Mouse (Mus musculus) intestine, postnatal 0 days (tissue): ENCODE results near the gene Cops7a. TPM values are rescaled to one million over a fixed set of nuclear protein-coding genes. Genes with fewer than 3 reads are reported as not detected.

Experiments used
- ATAC-seq: fragments of 200-750 bp; cut with Nextera tagmentation; 2 replicates; pipeline ENCODE4 v1.8.0; 2017; ENCODE audit warnings: mild to moderate bottlenecking, moderate TSS enrichment, moderate library complexity
- H3K27ac ChIP-seq: fragments of 300-500 bp; sonication (generic); 2 replicates; pipeline ENCODE4 v1.5.1; 2014; ENCODE audit warnings: mild to moderate bottlenecking, low read depth, low read length, moderate library complexity
- H3K27me3 ChIP-seq: fragments of 300-500 bp; sonication (generic); replicated peaks from 2 replicates; pipeline ENCODE4 v1.6.1; 2014; ENCODE audit warnings: low read length, mixed read lengths; ENCODE audit not compliant: control insufficient read depth, insufficient read depth
- H3K36me3 ChIP-seq: fragments of 300-500 bp; sonication (generic); 2 replicates; pipeline ENCODE4 v1.6.1; 2014; ENCODE audit warnings: mild to moderate bottlenecking, moderate library complexity; ENCODE audit not compliant: control insufficient read depth, insufficient read depth
- H3K4me1 ChIP-seq: fragments of 300-500 bp; sonication (generic); replicated peaks from 2 replicates; pipeline ENCODE4 v1.6.1; 2014; ENCODE audit warnings: antibody characterized with exemption, low read length, mixed read lengths; ENCODE audit not compliant: control insufficient read depth, insufficient read depth
- H3K4me2 ChIP-seq: fragments of 300-500 bp; sonication (generic); replicated peaks from 2 replicates; pipeline ENCODE4 v1.6.1; 2014; ENCODE audit warnings: low read depth, mild to moderate bottlenecking, moderate library complexity
- H3K4me3 ChIP-seq: fragments of 300-500 bp; sonication (generic); 2 replicates; pipeline ENCODE4 v1.5.1; 2014; ENCODE audit warnings: low read depth, low read length
- H3K9ac ChIP-seq: fragments of 300-500 bp; sonication (generic); 2 replicates; pipeline ENCODE4 v1.6.1; 2014; ENCODE audit warnings: mild to moderate bottlenecking, low read depth, low read length
- H3K9me3 ChIP-seq: fragments of 300-500 bp; sonication (generic); 2 replicates; pipeline ENCODE4 v1.6.1; 2016; ENCODE audit warnings: mixed run types; ENCODE audit not compliant: control insufficient read depth
- CTCF ChIP-seq: sonication (generic); IDR thresholded peaks from 2 replicates; pipeline ENCODE4 v1.5.1; 2016; ENCODE audit warnings: low read depth, mild to moderate bottlenecking, control low read depth, antibody characterized with exemption, moderate library complexity
- WGBS: fragments of 180-500 bp; shearing (Covaris S2); extraction: QIAGEN DNeasy Blood & Tissue Kit; methylation state at CpG from one replicate; pipeline ENCODE4 v1.1.7; 2014; 5-methylcytosine and 5-hydroxymethylcytosine counted together
- polyA plus RNA-seq: library from polyadenylated mRNA; unstranded; fragments of >200 nt; fragmentation: Nextera tagmentation; extraction: Ambion mirVana; gene quantifications from 2 replicates; pipeline ENCODE4 v1.2.1, GENCODE M21; 2015

The Cops7a gene
- polyA plus RNA-seq, 1 experiment from 2014 or later: 110 TPM

DNA sequence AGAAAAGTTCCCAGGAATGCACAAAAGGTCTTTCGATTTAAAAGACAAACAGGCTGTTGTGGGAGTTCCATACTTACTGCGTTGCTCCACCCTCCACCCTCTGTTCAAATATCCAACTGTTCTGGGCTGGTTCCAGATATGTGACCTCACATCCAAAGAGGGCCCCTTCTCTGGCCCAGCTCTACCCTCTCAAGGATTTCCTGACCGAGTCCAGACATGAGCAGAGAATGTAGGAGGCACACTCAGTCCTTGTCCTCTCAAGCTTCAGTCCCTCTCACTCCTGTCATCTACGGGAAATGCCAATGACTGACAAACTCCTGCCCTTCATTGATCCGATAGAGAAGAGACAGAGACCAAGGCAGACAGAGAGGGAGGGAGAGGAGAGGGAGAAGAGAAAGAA is 39.4 kb downstream of the Cops7a start:
- Histone ChIP-seq H3K36me3 (no peaks in the 10 kb centered on the region), H3K9ac (0 out of 2 replicates have a peak overlapping the region, but pooled peaks have one; percentile 37), H3K4me1 (peaks cover 8% of the 10 kb centered on the region; the same call in 1 of the 2 replicates), H3K4me3 (no peak overlapping the region), H3K9me3 (no peaks in the 10 kb centered on the region), H3K27ac (peak overlapping the region; percentile 74), H3K27me3 (no peaks in the 10 kb centered on the region), H3K4me2 (peak overlapping the region; percentile 53)
- no peak for TF ChIP-seq CTCF
- ATAC-seq: 0 out of 2 replicates have a peak, but pooled peaks have one; percentile 11
- 14% methylated on average over 5 of the region's 5 CpGs for WGBS

DNA sequence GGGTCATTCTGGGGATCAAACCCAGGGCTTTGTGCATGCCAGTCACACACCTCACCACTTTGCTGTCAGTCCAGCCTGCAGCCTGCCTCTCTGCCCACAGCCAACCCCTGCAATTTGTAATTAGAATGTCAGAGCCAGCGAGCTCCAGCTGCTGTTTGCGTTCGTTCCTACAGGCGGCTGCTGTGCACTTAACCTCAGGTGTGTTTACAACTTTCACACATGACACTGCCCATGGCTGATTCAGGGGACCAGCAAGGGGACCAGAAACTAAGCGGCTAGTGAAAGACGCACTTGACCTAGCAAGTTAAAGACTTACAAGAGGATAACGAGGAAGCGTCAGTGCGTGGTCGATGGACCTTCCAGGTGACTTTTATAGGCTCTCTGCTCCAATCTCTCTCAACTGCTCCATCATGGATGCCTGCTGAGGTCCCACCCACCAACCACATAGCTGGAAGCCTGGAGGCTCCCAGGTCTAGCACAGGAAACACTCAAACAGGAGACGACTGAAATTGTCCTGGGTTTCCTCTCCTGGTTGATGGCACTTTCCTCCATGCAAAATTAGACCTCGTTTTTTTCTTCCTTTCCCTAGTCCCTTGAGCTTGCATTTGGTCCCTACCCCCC is 40.1 kb downstream of the Cops7a start:
- H3K4me2 ChIP-seq: peak overlapping the region; percentile 53
- 12% methylated on average over 12 of the region's 12 CpGs for WGBS
- H3K4me3 ChIP-seq: no peak overlapping the region
- H3K36me3 ChIP-seq: no peaks in the 10 kb centered on the region
- H3K9ac ChIP-seq: 0 out of 2 replicates have a peak overlapping the region, but pooled peaks have one; percentile 37
- no peaks in the 10 kb centered on the region for H3K9me3 ChIP-seq
- H3K4me1 ChIP-seq: peaks cover 8% of the 10 kb centered on the region; the same call in 1 of the 2 replicates
- H3K27me3 ChIP-seq: no peaks in the 10 kb centered on the region
- peak; percentile 44 for ATAC-seq
- TF ChIP-seq CTCF: peak; percentile 56
- H3K27ac ChIP-seq: peak overlapping the region; percentile 68

DNA sequence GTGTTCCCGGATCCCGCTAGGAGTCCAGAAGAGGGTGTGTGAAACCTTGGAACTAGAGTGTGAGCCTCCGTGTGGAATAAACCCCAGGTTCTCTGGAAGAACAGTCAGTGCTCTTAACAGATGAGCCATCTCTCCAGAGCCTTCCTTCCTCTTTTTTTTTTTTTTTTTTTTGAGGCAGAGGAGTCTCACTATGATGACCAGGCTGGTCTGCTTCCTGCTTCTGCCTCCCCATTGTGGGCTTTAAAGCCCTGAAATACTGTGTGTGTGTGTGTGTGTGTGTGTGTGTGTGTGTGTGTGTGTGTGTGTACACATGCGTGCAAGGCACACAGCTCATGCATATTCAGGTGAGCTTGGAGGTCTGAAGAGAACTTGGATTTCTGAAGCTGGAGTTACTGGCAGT is 43.8 kb downstream of the Cops7a start:
- Histone ChIP-seq H3K27ac (0 out of 2 replicates have a peak overlapping the region, but pooled peaks have one; percentile 46), H3K4me3 (no peak overlapping the region), H3K4me2 (no peak overlapping the region), H3K9ac (no peak overlapping the region), H3K9me3 (no peaks in the 10 kb centered on the region), H3K27me3 (no peaks in the 10 kb centered on the region), H3K36me3 (no peaks in the 10 kb centered on the region), H3K4me1 (peaks cover 8% of the 10 kb centered on the region; the same call in 1 of the 2 replicates)
- ATAC-seq: no peak
- no peak for TF ChIP-seq CTCF
- 69% methylated on average over 4 of the region's 4 CpGs for WGBS

DNA sequence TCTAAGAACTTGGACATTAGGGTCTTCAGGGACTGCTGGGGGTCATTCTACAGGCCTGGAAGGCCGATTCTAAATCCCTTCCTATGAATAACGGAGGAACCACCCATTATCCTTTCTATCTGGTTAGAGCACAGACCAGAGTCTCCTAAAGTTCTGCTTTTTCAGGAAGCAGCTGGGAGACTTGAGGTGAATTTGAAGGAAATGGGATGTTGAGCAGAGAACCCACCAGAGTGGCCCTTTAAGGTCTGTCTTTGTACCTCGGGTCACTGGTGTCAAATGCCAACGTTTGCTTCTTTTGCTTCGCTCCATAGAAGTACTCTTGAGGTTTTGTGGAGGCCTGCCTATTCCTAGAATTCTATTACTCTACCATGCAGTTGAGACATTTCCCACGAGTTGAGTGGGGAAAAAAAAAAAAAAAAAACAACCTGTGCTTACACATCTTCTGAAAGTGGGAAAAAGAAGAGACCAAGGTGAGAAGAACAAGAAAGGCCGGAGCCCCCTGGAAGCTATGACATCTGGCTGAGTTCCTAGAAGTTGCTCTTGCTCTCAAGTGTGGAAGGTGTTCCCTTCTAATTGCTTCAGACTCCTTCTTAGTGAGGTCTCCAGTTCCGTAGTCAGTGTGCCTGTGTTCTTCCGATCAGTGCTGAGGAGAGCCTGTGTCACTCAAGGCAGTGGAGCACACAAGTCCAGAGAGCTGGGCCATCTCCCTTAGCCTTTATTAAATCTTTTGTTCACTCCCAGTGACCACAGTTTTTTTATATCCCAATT is 44.8 kb downstream of the Cops7a start:
- TF ChIP-seq CTCF: no peak
- H3K27me3 ChIP-seq: no peaks in the 10 kb centered on the region
- no peak overlapping the region for H3K9ac ChIP-seq
- peak overlapping the region; percentile 86 for H3K4me2 ChIP-seq
- ATAC-seq: no peak
- WGBS: 44% methylated on average over 9 of the region's 9 CpGs
- no peaks in the 10 kb centered on the region for H3K36me3 ChIP-seq
- no peaks in the 10 kb centered on the region for H3K9me3 ChIP-seq
- peaks cover 10% of the 10 kb centered on the region for H3K4me1 ChIP-seq
- H3K27ac ChIP-seq: peak overlapping the region; percentile 74
- H3K4me3 ChIP-seq: no peak overlapping the region; the same call in 1 of the 2 replicates

- WGBS: 3% methylated on average over 13 of the region's 13 CpGs
- Histone ChIP-seq H3K9ac (no peak within 1 kb of the TSS), H3K4me1 (peaks cover 10% of the 10 kb centered on the region)
Measured at GRCm38 (mm10) chr6:124919695-124920317, 45.5 kb downstream of the Cops7a start, which contains the start of gene Ptms. Ptms (minus strand) TSS chr6:124920103.

More at GRCm38 (mm10) chr6:124919695-124920317, 45.5 kb downstream of the Cops7a start, which contains the start of gene Ptms:
- ATAC-seq: peak; percentile 48
- H3K9me3 ChIP-seq: no peaks in the 10 kb centered on the region
- H3K27me3 ChIP-seq: no peaks in the 10 kb centered on the region
- peak within 1 kb of the TSS; percentile 86 for H3K4me2 ChIP-seq
- peak within 1 kb of the TSS; percentile 25 for H3K4me3 ChIP-seq
- peak within 1 kb of the TSS; percentile 74 for H3K27ac ChIP-seq
- no peak for TF ChIP-seq CTCF
- 0 out of 2 replicates have a peak, but pooled peaks cover under 1% of the 10 kb centered on the region for H3K36me3 ChIP-seq
